8 mouse cellular contexts compared by ENCODE assay signal in genomic region chr2:118520042-118520933, GRCm38 (mm10). TPM values are rescaled to one million over a fixed set of nuclear protein-coding genes. Genes with fewer than 3 reads are reported as not detected.
DNase-seq lines count a peak whose midpoint lies in the region; ATAC-seq and TF ChIP-seq lines count a peak whose summit lies in the region.

No protein-coding gene starts in this region.

- H3K4me3 ChIP-seq in heart, adult 2 months = no peak overlapping the region
- no peak overlapping the region for H3K4me3 ChIP-seq in intestine, postnatal 0 days (ENCODE audit: low read depth, low read length)
- H3K4me3 ChIP-seq in liver, embryonic 14.5 days (ENCODE audit: insufficient read depth in 1 of 2, low read depth in 2 of 2, low read length in 2 of 2) = no peak overlapping the region
- no peak overlapping the region for H3K4me3 ChIP-seq in neural tube, embryonic 11.5 days (ENCODE audit: low read depth, low read length)

- peak; percentile 53 for DNase-seq in adrenal gland, postnatal 14 days
- no peak for DNase-seq in adrenal gland, adult 8-10 months
- DNase-seq in brain, embryonic 14.5 days (ENCODE audit: low read depth) = peak; percentile 86
- DNase-seq in heart, adult 2 months = peak; percentile 67 to 76
- no peak for DNase-seq in liver, embryonic 14.5 days (ENCODE audit: low read depth in 3 of 3, low spot score in 3 of 3)
- DNase-seq in neural tube, embryonic 11.5 days (ENCODE audit: low spot score) = peak; percentile 67
- DNase-seq in urinary bladder, postnatal 4 days (ENCODE audit: low spot score in 2 of 2) = no peak

- peak; percentile 72 for ATAC-seq in intestine, postnatal 0 days
- peak; percentile 50; the same call in 1 of the 2 replicates for ATAC-seq in liver, embryonic 14.5 days (ENCODE audit: insufficient read depth)
- peak; percentile 86 for ATAC-seq in neural tube, embryonic 11.5 days (ENCODE audit: insufficient read depth, low FRiP score, low TSS enrichment)

- H3K79me2 ChIP-seq in heart, adult 2 months (replicated peaks; ENCODE audit: control insufficient read depth, insufficient read depth, low read length) = no peaks in the 10 kb centered on the region

- H3K27me3 ChIP-seq in heart, adult 2 months (ENCODE audit: control insufficient read depth, insufficient read depth, low read length) = no peaks in the 10 kb centered on the region
- no peaks in the 10 kb centered on the region for H3K27me3 ChIP-seq in intestine, postnatal 0 days (replicated peaks; ENCODE audit: control insufficient read depth, insufficient read depth, low read length)
- H3K27me3 ChIP-seq in liver, embryonic 14.5 days (ENCODE audit: control insufficient read depth, insufficient read depth, low read length) = no peaks in the 10 kb centered on the region
- no peaks in the 10 kb centered on the region for H3K27me3 ChIP-seq in neural tube, embryonic 11.5 days (ENCODE audit: control insufficient read depth, insufficient read depth, low read length)

- no peaks in the 10 kb centered on the region for H3K36me3 ChIP-seq in heart, adult 2 months (ENCODE audit: control insufficient read depth, insufficient read depth, low read length)
- H3K36me3 ChIP-seq in intestine, postnatal 0 days (ENCODE audit: control insufficient read depth, insufficient read depth) = no peaks in the 10 kb centered on the region
- H3K36me3 ChIP-seq in liver, embryonic 14.5 days (replicated peaks; ENCODE audit: control insufficient read depth, insufficient read depth, low read depth) = no peaks in the 10 kb centered on the region
- H3K36me3 ChIP-seq in neural tube, embryonic 11.5 days (ENCODE audit: control insufficient read depth, insufficient read depth, low read length) = no peaks in the 10 kb centered on the region

- TF ChIP-seq POLR2A in brain, embryonic 14.5 days (IDR thresholded peaks at IDR 0.05; ENCODE audit: borderline replicate concordance, extremely low read depth, insufficient read depth, insufficient read length, poor library complexity, severe bottlenecking) = no peak
- 0 out of 2 replicates have a peak, but pooled peaks have one; percentile 19 for TF ChIP-seq POLR2A in heart, adult 2 months (IDR thresholded peaks at IDR 0.05; ENCODE audit: insufficient read depth, low read depth, low read length)

- peaks cover 12% of the 10 kb centered on the region for H3K4me1 ChIP-seq in heart, adult 2 months (ENCODE audit: control insufficient read depth, insufficient read depth, low read length)
- H3K4me1 ChIP-seq in intestine, postnatal 0 days (replicated peaks; ENCODE audit: control insufficient read depth, insufficient read depth, low read length) = peaks cover 14% of the 10 kb centered on the region; the same call in 1 of the 2 replicates
- H3K4me1 ChIP-seq in liver, embryonic 14.5 days (replicated peaks; ENCODE audit: control insufficient read depth in 2 of 2, insufficient read depth in 2 of 2, low read length in 1 of 2) = peaks cover 0 to 14% of the 10 kb centered on the region in 2 experiments; a peak in 2 of 4 replicates
- H3K4me1 ChIP-seq in neural tube, embryonic 11.5 days (ENCODE audit: control insufficient read depth, insufficient read depth, low read length) = peaks cover 8% of the 10 kb centered on the region; the same call in 1 of the 2 replicates

- intact Hi-C loops in heart, adult 2 months (cut with DNase I) = no loop called here

- H3K4me2 ChIP-seq in intestine, postnatal 0 days (replicated peaks; ENCODE audit: low read depth) = peak overlapping the region; percentile 4; the same call in 1 of the 2 replicates
- no peak overlapping the region for H3K4me2 ChIP-seq in liver, embryonic 14.5 days (ENCODE audit: low read depth)
- no peak overlapping the region for H3K4me2 ChIP-seq in neural tube, embryonic 11.5 days (ENCODE audit: low read depth)

- peak overlapping the region; percentile 49 for H3K27ac ChIP-seq in heart, adult 2 months
- H3K27ac ChIP-seq in intestine, postnatal 0 days (ENCODE audit: low read depth, low read length) = no peak overlapping the region; the same call in 1 of the 2 replicates
- H3K27ac ChIP-seq in liver, embryonic 14.5 days = no peak overlapping the region
- H3K27ac ChIP-seq in neural tube, embryonic 11.5 days (ENCODE audit: low read depth, low read length) = peak overlapping the region; percentile 75

- 38% methylated on average over 9 of the region's 9 CpGs for WGBS in heart, adult 2 months
- WGBS in intestine, postnatal 0 days = 37% methylated on average over 9 of the region's 9 CpGs
- 27% methylated on average over 9 of the region's 9 CpGs for WGBS in liver, embryonic 14.5 days (ENCODE audit: insufficient replicate concordance)
- 36% methylated on average over 9 of the region's 9 CpGs for WGBS in neural tube, embryonic 11.5 days

- H3K9ac ChIP-seq in heart, adult 2 months (ENCODE audit: low read depth, low read length) = no peak overlapping the region
- no peak overlapping the region for H3K9ac ChIP-seq in intestine, postnatal 0 days (ENCODE audit: low read depth, low read length)
- no peak overlapping the region for H3K9ac ChIP-seq in liver, embryonic 14.5 days (replicated peaks)
- H3K9ac ChIP-seq in neural tube, embryonic 11.5 days (ENCODE audit: low read length) = no peak overlapping the region

- H3K9me3 ChIP-seq in intestine, postnatal 0 days (ENCODE audit: control insufficient read depth) = no peaks in the 10 kb centered on the region
- no peaks in the 10 kb centered on the region for H3K9me3 ChIP-seq in liver, embryonic 14.5 days (ENCODE audit: control insufficient read depth, low read length)
- H3K9me3 ChIP-seq in neural tube, embryonic 11.5 days (ENCODE audit: control insufficient read depth, low read length) = no peaks in the 10 kb centered on the region

- TF ChIP-seq CTCF in brain, embryonic 14.5 days (IDR thresholded peaks at IDR 0.05; ENCODE audit: borderline replicate concordance, extremely low read depth, insufficient read depth, insufficient read length) = no peak
- TF ChIP-seq CTCF in heart, adult 2 months (IDR thresholded peaks at IDR 0.05) = no peak
- TF ChIP-seq CTCF in intestine, postnatal 0 days (IDR thresholded peaks at IDR 0.05; ENCODE audit: low read depth) = no peak
- no peak for TF ChIP-seq CTCF in liver, embryonic 14.5 days (IDR thresholded peaks at IDR 0.05; ENCODE audit: low read depth)

- TF ChIP-seq EP300 in heart, adult 2 months (IDR thresholded peaks at IDR 0.05; ENCODE audit: insufficient read depth, low read depth, low read length) = peak; percentile 81; the same call in 1 of the 2 replicates
- no peak for TF ChIP-seq EP300 in liver, embryonic 14.5 days (IDR thresholded peaks at IDR 0.05; ENCODE audit: low read depth)

RNA-seq across cellular contexts. Expression of gene Bmf, which starts 29.2 kb away (rescaled TPM):
- 14.4 and 26.8 TPM in 2 replicates for total RNA-seq in adrenal gland, postnatal 14 days (2021)
- 10 to 100 TPM; 13.2 to 29.5 (median 19.2) TPM for total RNA-seq in adrenal gland, adult 8-10 months (2022)
- 10.6 and 13.7 TPM in 2 replicates for polyA plus RNA-seq in brain, embryonic 14.5 days (2012; rRNA removed)
- 1 to 10 TPM; 5.5 to 7.0 TPM for total RNA-seq in heart, adult 2 months (2021)
- 2.9 and 5.7 TPM in 2 replicates for polyA plus RNA-seq in heart, adult 2 months (2012; rRNA removed)
- polyA plus RNA-seq in intestine, postnatal 0 days (2015; fragmentation: Nextera tagmentation; extraction: Ambion mirVana) = 1.4 and 1.7 TPM in 2 replicates
- polyA plus RNA-seq in liver, embryonic 14.5 days (2012; rRNA removed) = 0.82 and 0.87 TPM in 2 replicates
- 0.69 and 0.70 TPM in 2 replicates for polyA plus RNA-seq in liver, embryonic 14.5 days (2014; fragmentation: Nextera tagmentation; extraction: Ambion mirVana)
- 5.9 and 8.3 TPM in 2 replicates for polyA plus RNA-seq in neural tube, embryonic 11.5 days (2014; fragmentation: Nextera tagmentation; extraction: Ambion mirVana)

RNA-seq across cellular contexts. Expression of gene Srp14, which starts 40.8 kb away (rescaled TPM):
- total RNA-seq in adrenal gland, postnatal 14 days (2021) = 140 and 142 TPM in 2 replicates
- total RNA-seq in adrenal gland, adult 8-10 months (2022) = 100 to 1,000 TPM; 238 to 265 (median 255) TPM
- 195 and 222 TPM in 2 replicates for polyA plus RNA-seq in brain, embryonic 14.5 days (2012; rRNA removed)
- 100 to 1,000 TPM; 116 to 129 TPM for total RNA-seq in heart, adult 2 months (2021)
- 64.9 and 112 TPM in 2 replicates for polyA plus RNA-seq in heart, adult 2 months (2012; rRNA removed)
- 164 and 168 TPM in 2 replicates for polyA plus RNA-seq in intestine, postnatal 0 days (2015; fragmentation: Nextera tagmentation; extraction: Ambion mirVana)
- 46.6 and 59.2 TPM in 2 replicates for polyA plus RNA-seq in liver, embryonic 14.5 days (2012; rRNA removed)
- polyA plus RNA-seq in liver, embryonic 14.5 days (2014; fragmentation: Nextera tagmentation; extraction: Ambion mirVana) = 93.7 and 102 TPM in 2 replicates
- 281 and 284 TPM in 2 replicates for polyA plus RNA-seq in neural tube, embryonic 11.5 days (2014; fragmentation: Nextera tagmentation; extraction: Ambion mirVana)

Comparison
In these comparisons a context has a peak if more than half of its experiments do, and no peak if none do; other contexts are left out.
1. DNase-seq: peak in adrenal gland, postnatal 14 days (single experiment), brain, embryonic 14.5 days (single experiment), heart, adult 2 months (2 of 2) and neural tube, embryonic 11.5 days (single experiment); none in adrenal gland, adult 8-10 months (single experiment), liver, embryonic 14.5 days (0 of 3) and urinary bladder, postnatal 4 days (0 of 2).
2. H3K27ac ChIP-seq: peak in heart, adult 2 months (single experiment) and neural tube, embryonic 11.5 days (single experiment); none in intestine, postnatal 0 days (single experiment) and liver, embryonic 14.5 days (single experiment).
3. Peak in every context shown above with its lines, with median percentiles within 50 percentile points of each other: ATAC-seq.